In the genomic region with DNA sequence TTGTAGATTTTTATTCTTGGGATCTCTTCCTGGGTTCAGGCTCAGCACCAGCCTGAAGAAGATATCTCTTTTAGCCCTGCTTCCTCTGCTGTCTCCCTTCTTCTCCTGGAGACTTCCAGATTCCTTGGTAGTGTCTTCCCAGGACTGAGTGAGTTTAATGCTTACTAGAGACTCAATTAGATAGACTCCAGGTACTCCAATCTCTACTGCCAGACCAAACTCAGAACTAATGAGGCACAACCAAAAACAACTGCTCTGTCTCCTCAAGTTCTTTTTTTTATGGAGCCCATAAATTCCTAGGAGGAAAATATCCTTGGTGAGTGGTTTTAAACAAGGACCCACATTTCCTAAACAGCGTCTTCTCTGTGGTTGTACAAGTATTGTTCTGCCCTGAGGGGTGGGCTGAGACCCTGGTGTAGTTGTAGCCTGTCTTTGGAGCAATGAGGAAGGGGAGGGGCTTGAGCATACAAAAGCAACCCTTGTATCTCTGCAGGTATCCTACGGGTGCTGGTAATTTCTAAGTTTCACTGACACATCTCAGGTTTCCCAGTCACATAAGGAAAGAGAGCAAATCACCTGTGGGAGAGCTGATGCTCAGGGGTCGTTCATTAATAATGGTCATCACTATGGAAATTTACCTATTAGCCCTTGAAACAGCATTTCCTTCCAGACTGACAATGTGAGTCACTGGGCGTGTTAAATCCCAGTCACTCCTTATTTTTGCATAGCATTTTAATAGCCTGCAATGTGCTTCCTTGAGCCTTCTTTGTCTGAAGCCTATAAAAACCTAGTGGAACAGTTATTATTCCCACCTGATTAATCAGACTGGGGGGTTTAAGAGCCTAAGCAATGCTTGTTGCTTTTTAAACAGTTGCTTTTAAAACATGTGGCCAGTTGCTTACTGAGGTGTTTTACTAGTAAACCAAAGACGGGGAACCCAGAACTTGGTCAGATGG, we compare ENCODE assay signal across 20 mouse cellular contexts.
DNase-seq lines count a peak whose midpoint lies in the region; ATAC-seq and TF ChIP-seq lines count a peak whose summit lies in the region.
"Had no signal": no experiment of that assay in that cellular context is flagged by ENCODE, and none has a peak within 500 bp of the region (broad histone marks: within the 10 kb centered on the region; RNA-seq: fewer than 3 reads in every experiment).

No protein-coding gene starts in this region.

- H3K4me3 ChIP-seq in kidney, embryonic 14.5 days (ENCODE audit: low read length): no peak overlapping the region
- H3K4me3 ChIP-seq in limb, embryonic 11.5 days (ENCODE audit: low read depth, low read length): no peak overlapping the region
- no peak overlapping the region for H3K4me3 ChIP-seq in limb, embryonic 10.5 days
- H3K4me3 ChIP-seq in limb, embryonic 12.5 days (replicated peaks): no peak overlapping the region
- H3K4me3 ChIP-seq in neural tube, embryonic 15.5 days (replicated peaks): no peak overlapping the region
- no peak overlapping the region for H3K4me3 ChIP-seq in liver, postnatal 0 days (ENCODE audit: low read depth, low read length)
- H3K4me3 ChIP-seq: embryonic facial prominence, embryonic 15.5 days; gastrocnemius, adult 2 months; heart, embryonic 12.5 days; hindbrain, embryonic 10.5 days had no signal

- no peak overlapping the region for H3K4me2 ChIP-seq in kidney, embryonic 14.5 days (replicated peaks; ENCODE audit: low read depth, low read length)
- no peak overlapping the region for H3K4me2 ChIP-seq in limb, embryonic 11.5 days (ENCODE audit: low read depth, severe bottlenecking)
- 0 out of 2 replicates have a peak overlapping the region, but pooled peaks have one; percentile 6 for H3K4me2 ChIP-seq in limb, embryonic 12.5 days
- H3K4me2 ChIP-seq in neural tube, embryonic 15.5 days: no peak overlapping the region
- H3K4me2 ChIP-seq in liver, postnatal 0 days (ENCODE audit: low read depth, low read length): no peak overlapping the region
- H3K4me2 ChIP-seq: embryonic facial prominence, embryonic 15.5 days; heart, embryonic 12.5 days; hindbrain, embryonic 14.5 days had no signal

- H3K4me1 ChIP-seq in kidney, embryonic 14.5 days (ENCODE audit: control insufficient read depth, insufficient read depth, low read length): 0 out of 2 replicates have a peak, but pooled peaks cover 6% of the 10 kb centered on the region
- peaks cover 5% of the 10 kb centered on the region for H3K4me1 ChIP-seq in limb, embryonic 11.5 days (ENCODE audit: control insufficient read depth, insufficient read depth, low read length)
- H3K4me1 ChIP-seq in limb, embryonic 10.5 days: peaks cover 8% of the 10 kb centered on the region
- H3K4me1 ChIP-seq in limb, embryonic 12.5 days (replicated peaks): peaks cover 28% of the 10 kb centered on the region
- peaks cover 3% of the 10 kb centered on the region; the same call in 1 of the 2 replicates for H3K4me1 ChIP-seq in neural tube, embryonic 15.5 days
- H3K4me1 ChIP-seq in liver, postnatal 0 days (ENCODE audit: insufficient read depth): no peaks in the 10 kb centered on the region
- H3K4me1 ChIP-seq: embryonic facial prominence, embryonic 15.5 days; heart, embryonic 12.5 days; hindbrain, embryonic 10.5 days had no signal

- no peak for TF ChIP-seq CTCF in liver, postnatal 0 days (IDR thresholded peaks at IDR 0.05; ENCODE audit: low read depth)

- no peaks in the 10 kb centered on the region for H3K9me3 ChIP-seq in kidney, embryonic 14.5 days (ENCODE audit: control insufficient read depth, low read length)
- H3K9me3 ChIP-seq in limb, embryonic 11.5 days (ENCODE audit: control insufficient read depth, low read length): no peaks in the 10 kb centered on the region
- no peaks in the 10 kb centered on the region for H3K9me3 ChIP-seq in limb, embryonic 10.5 days (replicated peaks)
- H3K9me3 ChIP-seq in limb, embryonic 12.5 days: no peaks in the 10 kb centered on the region
- H3K9me3 ChIP-seq in neural tube, embryonic 15.5 days (replicated peaks): no peaks in the 10 kb centered on the region
- no peaks in the 10 kb centered on the region for H3K9me3 ChIP-seq in liver, postnatal 0 days (ENCODE audit: low read length)
- H3K9me3 ChIP-seq: embryonic facial prominence, embryonic 15.5 days; heart, embryonic 12.5 days; hindbrain, embryonic 10.5 days had no signal

- no peak for TF ChIP-seq EP300 in liver, postnatal 0 days (IDR thresholded peaks at IDR 0.05; ENCODE audit: low read depth)

- no peak overlapping the region for H3K9ac ChIP-seq in kidney, embryonic 14.5 days (ENCODE audit: low read depth, low read length)
- H3K9ac ChIP-seq in limb, embryonic 11.5 days (ENCODE audit: low read length): no peak overlapping the region
- no peak overlapping the region for H3K9ac ChIP-seq in limb, embryonic 12.5 days (replicated peaks)
- H3K9ac ChIP-seq in neural tube, embryonic 15.5 days (replicated peaks): no peak overlapping the region
- no peak overlapping the region for H3K9ac ChIP-seq in liver, postnatal 0 days (replicated peaks)
- H3K9ac ChIP-seq: embryonic facial prominence, embryonic 15.5 days; heart, embryonic 12.5 days; hindbrain, embryonic 14.5 days had no signal

- peak overlapping the region; percentile 67 for H3K27ac ChIP-seq in kidney, embryonic 14.5 days (ENCODE audit: low read depth, low read length)
- peak overlapping the region; percentile 1; the same call in 1 of the 2 replicates for H3K27ac ChIP-seq in limb, embryonic 11.5 days (replicated peaks; ENCODE audit: low read depth, low read length)
- no peak overlapping the region; the same call in 1 of the 2 replicates for H3K27ac ChIP-seq in limb, embryonic 10.5 days
- peak overlapping the region; percentile 50; the same call in 1 of the 2 replicates for H3K27ac ChIP-seq in limb, embryonic 12.5 days
- 0 out of 2 replicates have a peak overlapping the region, but pooled peaks have one; percentile 6 for H3K27ac ChIP-seq in neural tube, embryonic 15.5 days (replicated peaks)
- H3K27ac ChIP-seq in liver, postnatal 0 days (ENCODE audit: low read depth): no peak overlapping the region
- H3K27ac ChIP-seq: embryonic facial prominence, embryonic 15.5 days; gastrocnemius, adult 2 months; hindbrain, embryonic 10.5 days; hindbrain, embryonic 14.5 days had no signal

- H3K27me3 ChIP-seq in kidney, embryonic 14.5 days (ENCODE audit: control insufficient read depth, insufficient read depth, low read length): no peaks in the 10 kb centered on the region
- no peaks in the 10 kb centered on the region for H3K27me3 ChIP-seq in limb, embryonic 11.5 days (ENCODE audit: control insufficient read depth, insufficient read depth, low read length)
- no peaks in the 10 kb centered on the region for H3K27me3 ChIP-seq in limb, embryonic 10.5 days (ENCODE audit: low read depth, poor library complexity, severe bottlenecking)
- no peaks in the 10 kb centered on the region for H3K27me3 ChIP-seq in limb, embryonic 12.5 days
- no peaks in the 10 kb centered on the region for H3K27me3 ChIP-seq in neural tube, embryonic 15.5 days (replicated peaks)
- no peaks in the 10 kb centered on the region for H3K27me3 ChIP-seq in liver, postnatal 0 days (ENCODE audit: insufficient read depth, low read length)
- H3K27me3 ChIP-seq: CH12.LX; embryonic facial prominence, embryonic 15.5 days; heart, embryonic 12.5 days had no signal

- no peak for DNase-seq in kidney, adult 8-10 months
- DNase-seq in limb, embryonic 11.5 days (ENCODE audit: low spot score): no peak
- no peak for DNase-seq in limb, embryonic 10.5 days (ENCODE audit: low spot score)
- no peak for DNase-seq in B cell, adult 2 months
- DNase-seq in liver, postnatal 0 days: no peak
- DNase-seq: adrenal gland, adult 2 months; adrenal gland, postnatal 25 days; cerebellum, adult 2 months; cerebellum, postnatal 10 days; gastrocnemius, adult 2 months; gastrocnemius, postnatal 25 days had no signal

- no peaks in the 10 kb centered on the region for H3K36me3 ChIP-seq in kidney, embryonic 14.5 days (ENCODE audit: control insufficient read depth, insufficient read depth, low read length)
- no peaks in the 10 kb centered on the region for H3K36me3 ChIP-seq in limb, embryonic 11.5 days (ENCODE audit: control insufficient read depth, insufficient read depth, low read length)
- no peaks in the 10 kb centered on the region for H3K36me3 ChIP-seq in limb, embryonic 10.5 days
- H3K36me3 ChIP-seq in limb, embryonic 12.5 days: no peaks in the 10 kb centered on the region
- H3K36me3 ChIP-seq in neural tube, embryonic 15.5 days: no peaks in the 10 kb centered on the region
- H3K36me3 ChIP-seq in liver, postnatal 0 days (replicated peaks; ENCODE audit: insufficient read depth, low read length): no peaks in the 10 kb centered on the region
- H3K36me3 ChIP-seq: embryonic facial prominence, embryonic 15.5 days; heart, embryonic 12.5 days; hindbrain, embryonic 10.5 days had no signal

- WGBS in kidney, embryonic 14.5 days: 27% methylated on average over 5 of the region's 5 CpGs
- WGBS in limb, embryonic 11.5 days: 47% methylated on average over 5 of the region's 5 CpGs
- WGBS in limb, embryonic 10.5 days: 72% methylated on average over 5 of the region's 5 CpGs
- WGBS in limb, embryonic 12.5 days: 35% methylated on average over 5 of the region's 5 CpGs
- 45% methylated on average over 5 of the region's 5 CpGs for WGBS in neural tube, embryonic 15.5 days
- 62% methylated on average over 5 of the region's 5 CpGs for WGBS in liver, postnatal 0 days (ENCODE audit: insufficient replicate concordance)

- ATAC-seq in kidney, embryonic 14.5 days (ENCODE audit: low FRiP score, low TSS enrichment): peak; percentile 83
- peak; percentile 67 for ATAC-seq in limb, embryonic 11.5 days (ENCODE audit: insufficient number of reproducible peaks, low FRiP score, low TSS enrichment, low read depth)
- peak; percentile 66; the same call in 1 of the 2 replicates for ATAC-seq in limb, embryonic 12.5 days (ENCODE audit: insufficient number of reproducible peaks, insufficient read depth, low FRiP score, low TSS enrichment, low read depth)
- no peak for ATAC-seq in neural tube, embryonic 15.5 days (ENCODE audit: low FRiP score)
- no peak for ATAC-seq in liver, postnatal 0 days
- ATAC-seq: forebrain, embryonic 16.5 days had no signal

Comparison
In these comparisons a context has a peak if more than half of its experiments do, and no peak if none do; other contexts are left out.
1. H3K27ac ChIP-seq: peak in kidney, embryonic 14.5 days (single experiment), limb, embryonic 11.5 days (single experiment), limb, embryonic 12.5 days (single experiment) and neural tube, embryonic 15.5 days (single experiment); none in limb, embryonic 10.5 days (single experiment) and liver, postnatal 0 days (single experiment).
2. ATAC-seq: peak in kidney, embryonic 14.5 days (single experiment), limb, embryonic 11.5 days (single experiment) and limb, embryonic 12.5 days (single experiment); none in neural tube, embryonic 15.5 days (single experiment) and liver, postnatal 0 days (single experiment).